Mouse (Mus musculus) forebrain, embryonic 10.5 days (tissue): ENCODE measurements around the gene Mcidas. TPM values are rescaled to one million over a fixed set of nuclear protein-coding genes. Genes with fewer than 3 reads are reported as not detected.

Experiments
- DNase-seq: peaks from one replicate; pipeline ENCODE4 v3.0.0-alpha.2; 2017; ENCODE audit warnings: low spot score; ENCODE audit errors: extremely low spot score
- H3K27ac ChIP-seq: fragments of 300-500 bp; sonication (generic); 2 replicates; pipeline ENCODE4 v1.5.1; 2016; ENCODE audit warnings: mild to moderate bottlenecking
- H3K27me3 ChIP-seq: fragments of 300-500 bp; sonication (generic); 2 replicates; pipeline ENCODE4 v1.6.1; 2016; ENCODE audit warnings: mild to moderate bottlenecking; ENCODE audit not compliant: poor library complexity, severe bottlenecking
- H3K36me3 ChIP-seq: fragments of 300-500 bp; sonication (generic); replicated peaks from 2 replicates; pipeline ENCODE4 v1.6.1; 2016; ENCODE audit warnings: mild to moderate bottlenecking, moderate library complexity
- H3K4me1 ChIP-seq: fragments of 300-500 bp; sonication (generic); 2 replicates; pipeline ENCODE4 v1.6.1; 2016
- H3K4me3 ChIP-seq: fragments of 300-500 bp; sonication (generic); 2 replicates; pipeline ENCODE4 v1.5.1; 2016; ENCODE audit warnings: mild to moderate bottlenecking, moderate library complexity
- H3K9me3 ChIP-seq: fragments of 300-500 bp; sonication (generic); 2 replicates; pipeline ENCODE4 v1.6.1; 2016; ENCODE audit warnings: mild to moderate bottlenecking, moderate library complexity
- WGBS: fragments of 180-500 bp; shearing (Covaris S2); methylation state at CpG from one replicate; pipeline ENCODE4 v1.1.7; 2016; 5-methylcytosine and 5-hydroxymethylcytosine counted together
- microRNA counts: library from miRNA; unstranded; fragments of <30 nt; microRNA quantifications from one replicate; lab custom pipeline; 2017
- microRNA-seq: library from miRNA; unstranded; fragments of <30 nt; microRNA quantifications from one replicate; pipeline ENCODE4, GENCODE M21; 2017
- polyA plus RNA-seq: library from polyadenylated mRNA; unstranded; fragments of >200 nt; fragmentation: Nextera tagmentation; extraction: Ambion mirVana; gene quantifications from 2 replicates; pipeline ENCODE4 v1.2.1, GENCODE M21; 2016

Gene Mcidas
- polyA plus RNA-seq, 1 experiment from 2014 or later: 2.0 TPM

- Histone ChIP-seq H3K36me3 (peaks cover 18% of the 10 kb centered on the region), H3K4me3 (no peak overlapping the region), H3K27me3 (no peaks in the 10 kb centered on the region), H3K9me3 (no peaks in the 10 kb centered on the region), H3K27ac (no peak overlapping the region), H3K4me1 (peaks cover 13% of the 10 kb centered on the region)
- 85% methylated on average over 3 of the region's 3 CpGs for WGBS
- DNase-seq: no peak
These were observed 54.0 kb downstream of the Mcidas start for GRCm38 (mm10) chr13:113047647-113048046.

MicroRNAs encoded within 50 kb of the gene (microRNA counts, 519-probe panel; counts per million panel counts)
- microRNA mmu-miR-449a (lab: Ali Mortazavi, UCI): 1,651 counts per million, percentile 67 among the panel's probes with 10 or more counts
- microRNA mmu-miR-449b (lab: Ali Mortazavi, UCI): 341 counts per million, percentile 65 among the panel's probes with 10 or more counts
- microRNA mmu-miR-449c (lab: Ali Mortazavi, UCI): 341 counts per million, percentile 65 among the panel's probes with 10 or more counts

Small RNA genes lying within 50 kb of the gene (microRNA-seq; reads per million reads assigned to microRNA genes)
- 490 reads per million, percentile 66 among the genes with 10 or more reads in this experiment for gene Mir449a
- gene Mir449b: 2.1 reads per million
- 6.0 reads per million, percentile 15 among the genes with 10 or more reads in this experiment for gene Mir449c

Other genes starting within 250 kb of the Mcidas start
- gene Plpp1, start 193.1 kb upstream of the Mcidas start, polyA plus RNA-seq: 15.7 and 16.8 TPM in 2 replicates
- 99.4 and 104 TPM in 2 replicates for gene Mtrex, start 66.4 kb upstream of the Mcidas start, polyA plus RNA-seq
- gene Dhx29, start 66.4 kb upstream of the Mcidas start, polyA plus RNA-seq: 29.0 and 30.0 TPM in 2 replicates
- 1.9 and 3.0 TPM in 2 replicates for gene Ccno, start 6.0 kb upstream of the Mcidas start, polyA plus RNA-seq
- gene Cdc20b, start 41.3 kb downstream of the Mcidas start, polyA plus RNA-seq: 0.31 TPM in 1 of 2 replicates, not detected in the other
- 78.8 and 85.3 TPM in 2 replicates for gene Gpx8, start 52.6 kb downstream of the Mcidas start, polyA plus RNA-seq
- not detected in 2 replicates for gene Gzma, start 107.1 kb downstream of the Mcidas start, polyA plus RNA-seq
- gene Esm1, start 215.8 kb downstream of the Mcidas start, polyA plus RNA-seq: 0.77 and 2.2 TPM in 2 replicates
- not detected in 2 replicates for gene Gzmk, start 232.1 kb downstream of the Mcidas start, polyA plus RNA-seq